Mouse (Mus musculus): Measurements from ENCODE around the gene Pkhd1.

- TF ChIP-seq CTCF (IDR thresholded peaks at IDR 0.05; ENCODE audit: low read depth, low read length): no peak
- no peak for TF ChIP-seq POLR2A (IDR thresholded peaks at IDR 0.05; ENCODE audit: borderline replicate concordance, low read depth, low read length)
Observed at GRCm38 (mm10) chr1:20133636-20134035, 484.2 kb downstream of the Pkhd1 start.

Measured in bone marrow macrophage, adult 2 months (primary cell).